In the genomic region with DNA sequence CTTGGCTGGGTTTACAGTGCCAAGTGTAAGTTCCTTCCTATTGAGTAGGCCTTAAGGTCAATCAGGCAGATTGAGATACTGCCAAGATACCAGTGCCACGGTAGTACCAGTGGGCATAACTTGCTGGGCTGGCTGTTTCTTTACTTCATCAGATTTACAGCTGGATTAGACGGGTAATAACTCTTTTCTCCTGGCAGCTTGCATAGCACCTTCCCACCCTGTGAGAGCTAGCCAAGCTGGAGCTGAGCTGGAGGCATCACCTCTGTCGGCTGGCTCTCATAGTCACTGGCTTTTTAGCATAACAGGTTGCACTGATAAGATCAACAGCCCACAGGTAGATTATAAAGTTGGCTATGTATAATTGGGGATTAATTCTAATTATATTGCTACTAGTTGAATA, we compare ENCODE assay signal across 33 mouse cellular contexts.
"Had no signal": no experiment of that assay in that cellular context is flagged by ENCODE, and none has a peak within 500 bp of the region (broad histone marks: within the 10 kb centered on the region; RNA-seq: fewer than 3 reads in every experiment).

No protein-coding gene starts in this region.

- H3K4me1 ChIP-seq: heart, embryonic 10.5 days; heart, embryonic 12.5 days; heart, embryonic 13.5 days; heart, embryonic 15.5 days; hindbrain, embryonic 10.5 days; hindbrain, embryonic 12.5 days; hindbrain, embryonic 13.5 days; hindbrain, embryonic 15.5 days; intestine, embryonic 15.5 days; kidney, embryonic 15.5 days had no signal

- DNase-seq: heart, postnatal 10 days; heart, postnatal 14 days; heart, postnatal 36 days; heart, postnatal 4 days; kidney, adult 11 months; kidney, adult 18-20 months; kidney, adult 8-10 months; kidney, postnatal 10 days; kidney, postnatal 14 days; kidney, postnatal 25 days; kidney, postnatal 36 days; layer of hippocampus, adult 9-11 months; layer of hippocampus, postnatal 36 days had no signal

- H3K27ac ChIP-seq: heart, embryonic 10.5 days; heart, embryonic 13.5 days; heart, embryonic 15.5 days; hindbrain, embryonic 10.5 days; hindbrain, embryonic 12.5 days; hindbrain, embryonic 13.5 days; hindbrain, embryonic 14.5 days; hindbrain, embryonic 15.5 days; hindbrain, postnatal 0 days; intestine, embryonic 15.5 days; kidney, embryonic 15.5 days; kidney, postnatal 0 days; layer of hippocampus, adult 2 months; left cerebral cortex, adult 2 months had no signal

- H3K4me2 ChIP-seq: heart, embryonic 11.5 days; heart, embryonic 12.5 days; heart, embryonic 13.5 days; heart, embryonic 15.5 days; hindbrain, embryonic 12.5 days; hindbrain, embryonic 13.5 days; hindbrain, embryonic 14.5 days; hindbrain, embryonic 15.5 days; intestine, embryonic 15.5 days; kidney, embryonic 15.5 days had no signal

- ATAC-seq: hindbrain, embryonic 16.5 days; hindbrain, postnatal 0 days; inflammation-experienced regulatory T-cells, adult 6 months; intestine, embryonic 15.5 days; intestine, embryonic 16.5 days; intestine, postnatal 0 days had no signal

- H3K9ac ChIP-seq: heart, embryonic 12.5 days; heart, embryonic 13.5 days; heart, embryonic 15.5 days; hindbrain, embryonic 12.5 days; hindbrain, embryonic 13.5 days; hindbrain, embryonic 14.5 days; hindbrain, embryonic 15.5 days; intestine, embryonic 15.5 days; kidney, embryonic 15.5 days had no signal

- H3K27me3 ChIP-seq: heart, embryonic 12.5 days; heart, embryonic 13.5 days; heart, embryonic 15.5 days; hindbrain, embryonic 12.5 days; hindbrain, embryonic 13.5 days; hindbrain, embryonic 15.5 days; intestine, embryonic 15.5 days; kidney, embryonic 15.5 days had no signal

- H3K9me3 ChIP-seq: heart, embryonic 10.5 days; heart, embryonic 12.5 days; heart, embryonic 13.5 days; heart, embryonic 15.5 days; hindbrain, embryonic 10.5 days; hindbrain, embryonic 12.5 days; hindbrain, embryonic 13.5 days; hindbrain, embryonic 15.5 days; intestine, embryonic 15.5 days; kidney, embryonic 15.5 days had no signal

- H3K36me3 ChIP-seq: heart, embryonic 10.5 days; heart, embryonic 12.5 days; heart, embryonic 13.5 days; heart, embryonic 15.5 days; hindbrain, embryonic 10.5 days; hindbrain, embryonic 12.5 days; hindbrain, embryonic 13.5 days; hindbrain, embryonic 15.5 days; intestine, embryonic 15.5 days; kidney, embryonic 15.5 days had no signal

- H3K4me3 ChIP-seq: heart, embryonic 10.5 days; heart, embryonic 12.5 days; heart, embryonic 13.5 days; heart, embryonic 15.5 days; hindbrain, embryonic 10.5 days; hindbrain, embryonic 12.5 days; hindbrain, embryonic 13.5 days; hindbrain, embryonic 15.5 days; intestine, embryonic 15.5 days; kidney, embryonic 15.5 days; layer of hippocampus, adult 2 months; left cerebral cortex, adult 2 months had no signal
